In genomic region chr7:126648486-126648885, GRCm38 (mm10) we compare ENCODE assay signal across 8 mouse cellular contexts. TPM values are rescaled to one million over a fixed set of nuclear protein-coding genes. Genes with fewer than 3 reads are reported as not detected.
A peak's percentile ranks its signal among the peaks of the same experiment; 100 is the strongest.
DNase-seq lines count a peak whose midpoint lies in the region; ATAC-seq and TF ChIP-seq lines count a peak whose summit lies in the region.

No protein-coding gene starts in this region.

- peak overlapping the region; percentile 87 for H3K4me2 ChIP-seq in heart, embryonic 14.5 days (ENCODE audit: low read length)
- peak overlapping the region; percentile 55 for H3K4me2 ChIP-seq in CH12.LX (ENCODE audit: insufficient read depth, low read depth, poor library complexity, severe bottlenecking)
- H3K4me2 ChIP-seq in forebrain, embryonic 11.5 days (ENCODE audit: low read depth, low read length, severe bottlenecking): peak overlapping the region; percentile 62; the same call in 1 of the 2 replicates
- peak overlapping the region; percentile 98 for H3K4me2 ChIP-seq in liver, embryonic 14.5 days (ENCODE audit: low read depth)

- TF ChIP-seq POLR2A in CH12.LX (IDR thresholded peaks at IDR 0.05; ENCODE audit: low read depth, low read length): no peak

- H3K4me1 ChIP-seq in heart, embryonic 14.5 days (ENCODE audit: control insufficient read depth in 2 of 2, insufficient read depth in 2 of 2, low read length in 2 of 2): peaks cover 0 to 12% of the 10 kb centered on the region in 2 experiments; a peak in 2 of 4 replicates
- H3K4me1 ChIP-seq in CH12.LX (ENCODE audit: control insufficient read depth in 1 of 2, insufficient read depth in 2 of 2): peaks cover 13 to 70% of the 10 kb centered on the region in 2 experiments
- H3K4me1 ChIP-seq in forebrain, embryonic 11.5 days (replicated peaks; ENCODE audit: control insufficient read depth, insufficient read depth, low read length): peaks cover 3% of the 10 kb centered on the region; the same call in 1 of the 2 replicates
- peaks cover 20% of the 10 kb centered on the region in 2 experiments for H3K4me1 ChIP-seq in liver, embryonic 14.5 days (replicated peaks; ENCODE audit: control insufficient read depth in 2 of 2, insufficient read depth in 2 of 2, low read length in 1 of 2)

- H3K36me3 ChIP-seq in heart, embryonic 14.5 days (ENCODE audit: control insufficient read depth, insufficient read depth, low read length): no peaks in the 10 kb centered on the region
- H3K36me3 ChIP-seq in CH12.LX (replicated peaks in 1 of 2; ENCODE audit: control insufficient read depth in 1 of 2, insufficient read depth in 1 of 2, low read length in 1 of 2): peaks cover 0 to 10% of the 10 kb centered on the region in 2 experiments
- no peaks in the 10 kb centered on the region for H3K36me3 ChIP-seq in forebrain, embryonic 11.5 days (ENCODE audit: control insufficient read depth, insufficient read depth, low read length)
- no peaks in the 10 kb centered on the region for H3K36me3 ChIP-seq in liver, embryonic 14.5 days (replicated peaks; ENCODE audit: control insufficient read depth, insufficient read depth, low read depth)

- peak in 1 of 2 experiments; percentile 45; a peak in 2 of 4 replicates for TF ChIP-seq CTCF in CH12.LX (conservative IDR thresholded peaks at IDR 0.05 in 1 of 2, IDR thresholded peaks at IDR 0.05 in 1 of 2; ENCODE audit: low read depth in 2 of 2, low read length in 2 of 2)
- TF ChIP-seq CTCF in liver, embryonic 14.5 days (IDR thresholded peaks at IDR 0.05; ENCODE audit: low read depth): peak; percentile 58

- TF ChIP-seq EP300 in CH12.LX (IDR thresholded peaks at IDR 0.05; ENCODE audit: low read length): no peak
- TF ChIP-seq EP300 in liver, embryonic 14.5 days (IDR thresholded peaks at IDR 0.05; ENCODE audit: low read depth): no peak

- no peaks in the 10 kb centered on the region for H3K27me3 ChIP-seq in heart, embryonic 14.5 days (ENCODE audit: control insufficient read depth, insufficient read depth, low read length)
- H3K27me3 ChIP-seq in CH12.LX (replicated peaks): no peaks in the 10 kb centered on the region
- H3K27me3 ChIP-seq in forebrain, embryonic 11.5 days (ENCODE audit: control insufficient read depth, insufficient read depth, low read length): no peaks in the 10 kb centered on the region
- no peaks in the 10 kb centered on the region for H3K27me3 ChIP-seq in liver, embryonic 14.5 days (ENCODE audit: control insufficient read depth, insufficient read depth, low read length)

- intact Hi-C loops in heart, postnatal 14 days (cut with DNase I): loop anchor here (10.0 kb wide), 1 partner anchor 164 kb away; the partner anchor contains the start of gene Tufm

- peak; percentile 27 for TF ChIP-seq RAD21 in CH12.LX (IDR thresholded peaks at IDR 0.05; ENCODE audit: low read depth, low read length)

- in situ Hi-C loops in CH12.LX (cut with MboI; ENCODE audit: low pct_ligation_motif_present, low pct_unique_long_range_greater_than_20kb, low sequenced_read_pairs): loop anchor here (10.0 kb wide), 1 partner anchor 466 kb away; no protein-coding TSS in a partner anchor

- dilution Hi-C loops in CH12.LX (cut with MboI; ENCODE audit: extremely low pct_ligation_motif_present, extremely low pct_unique_long_range_greater_than_20kb, low sequenced_read_pairs): no loop called here

- ATAC-seq in heart, embryonic 14.5 days (ENCODE audit: insufficient number of reproducible peaks, insufficient read depth, low FRiP score, low read depth): no peak
- no peak for ATAC-seq in forebrain, embryonic 11.5 days (replicated peaks; ENCODE audit: low FRiP score)
- no peak for ATAC-seq in liver, embryonic 14.5 days (ENCODE audit: insufficient read depth)

- no peak overlapping the region for H3K27ac ChIP-seq in heart, embryonic 14.5 days (replicated peaks in 1 of 2; ENCODE audit: control insufficient read depth in 1 of 2, insufficient read depth in 1 of 2, low read depth in 2 of 2, low read length in 2 of 2)
- 0 out of 2 replicates have a peak overlapping the region, but pooled peaks have one; percentile 28 for H3K27ac ChIP-seq in CH12.LX (ENCODE audit: insufficient read depth, low read depth)
- no peak overlapping the region for H3K27ac ChIP-seq in forebrain, embryonic 11.5 days (ENCODE audit: low read depth, low read length)
- H3K27ac ChIP-seq in liver, embryonic 14.5 days: no peak overlapping the region

- DNase-seq in heart, postnatal 14 days: no peak
- DNase-seq in CH12.LX (ENCODE audit: extremely low read depth): peak; percentile 44
- no peak for DNase-seq in forebrain, embryonic 11.5 days (ENCODE audit: low spot score)
- DNase-seq in liver, embryonic 14.5 days (ENCODE audit: low read depth in 3 of 3, low spot score in 3 of 3): peak in 2 of 3 experiments; percentile 13 to 23
- no peak for DNase-seq in adrenal gland, adult 18-20 months (ENCODE audit: low spot score in 2 of 2)
- no peak for DNase-seq in layer of hippocampus, adult 8-10 months (ENCODE audit: low spot score in 2 of 2)
- DNase-seq in Muller cell, postnatal 12 days (ENCODE audit: inconsistent ontology term): no peak

- H3K9ac ChIP-seq in heart, embryonic 14.5 days (ENCODE audit: low read length): no peak overlapping the region
- no peak overlapping the region; the same call in 1 of the 2 replicates for H3K9ac ChIP-seq in CH12.LX (ENCODE audit: insufficient read depth, low read depth)
- H3K9ac ChIP-seq in forebrain, embryonic 11.5 days (ENCODE audit: low read length): no peak overlapping the region
- H3K9ac ChIP-seq in liver, embryonic 14.5 days (replicated peaks): no peak overlapping the region

- WGBS in heart, embryonic 14.5 days: 78% methylated on average over 4 of the region's 4 CpGs
- 86% methylated on average over 4 of the region's 4 CpGs for WGBS in forebrain, embryonic 11.5 days
- 60% methylated on average over 4 of the region's 4 CpGs for WGBS in liver, embryonic 14.5 days (ENCODE audit: insufficient replicate concordance)

- H3K9me3 ChIP-seq in heart, embryonic 14.5 days (ENCODE audit: control insufficient read depth, low read length): no peaks in the 10 kb centered on the region
- no peaks in the 10 kb centered on the region for H3K9me3 ChIP-seq in CH12.LX (replicated peaks; ENCODE audit: low read length)
- no peaks in the 10 kb centered on the region for H3K9me3 ChIP-seq in forebrain, embryonic 11.5 days (ENCODE audit: control insufficient read depth, low read length)
- H3K9me3 ChIP-seq in liver, embryonic 14.5 days (ENCODE audit: control insufficient read depth, low read length): no peaks in the 10 kb centered on the region

- H3K4me3 ChIP-seq in heart, embryonic 14.5 days (ENCODE audit: control insufficient read depth in 1 of 2, insufficient read depth in 1 of 2, low read depth in 1 of 2, low read length in 2 of 2): peak overlapping the region in 1 of 2 experiments; percentile 54; a peak in 1 of 4 replicates
- peak overlapping the region in 2 of 3 experiments; percentile 50 to 70 for H3K4me3 ChIP-seq in CH12.LX (replicated peaks in 1 of 3; ENCODE audit: low read depth in 2 of 3, low read length in 2 of 3, poor library complexity in 1 of 3)
- peak overlapping the region; percentile 54; the same call in 1 of the 2 replicates for H3K4me3 ChIP-seq in forebrain, embryonic 11.5 days (ENCODE audit: low read depth, low read length)
- H3K4me3 ChIP-seq in liver, embryonic 14.5 days (ENCODE audit: insufficient read depth in 1 of 2, low read depth in 2 of 2, low read length in 2 of 2): peak overlapping the region in 1 of 2 experiments; percentile 84; a peak in 2 of 4 replicates

- peaks cover 3% of the 10 kb centered on the region for H3K79me2 ChIP-seq in CH12.LX (replicated peaks; ENCODE audit: control insufficient read depth, extremely low read depth, insufficient read depth, poor library complexity, severe bottlenecking)

RNA-seq across cellular contexts. Expression of gene Sgf29, which starts 0.6 kb away (rescaled TPM):
- polyA plus RNA-seq in heart, embryonic 14.5 days (2014; fragmentation: Nextera tagmentation; extraction: Ambion mirVana): 22.4 and 30.2 TPM in 2 replicates
- 10 to 100 TPM; 24.6 to 28.6 TPM for total RNA-seq in heart, postnatal 14 days (2021)
- total RNA-seq in CH12.LX (2012; rRNA removed) (45.9 and 55.6 TPM in 2 replicates), CH12.LX (2014; rRNA removed) (20.5 and 31.7 TPM in 2 replicates)
- 70.0 and 71.7 TPM in 2 replicates for polyA plus RNA-seq in CH12.LX (2012; ENCODE audit: insufficient read length, low read depth)
- polyA plus RNA-seq in forebrain, embryonic 11.5 days (2014; fragmentation: Nextera tagmentation; extraction: Ambion mirVana): 53.6 and 72.3 TPM in 2 replicates
- 19.5 and 24.7 TPM in 2 replicates for polyA plus RNA-seq in liver, embryonic 14.5 days (2012; rRNA removed)
- 23.6 and 34.4 TPM in 2 replicates for polyA plus RNA-seq in liver, embryonic 14.5 days (2014; fragmentation: Nextera tagmentation; extraction: Ambion mirVana)
- 10 to 100 TPM; 39.6 to 50.1 TPM for total RNA-seq in adrenal gland, adult 18-20 months (2021)
- total RNA-seq in layer of hippocampus, adult 8-10 months (2022): 10 to 100 TPM; 21.7 to 34.8 (median 33.7) TPM

RNA-seq across cellular contexts. Expression of gene Nupr1, which starts 17.8 kb away (rescaled TPM):
- polyA plus RNA-seq in heart, embryonic 14.5 days (2014; fragmentation: Nextera tagmentation; extraction: Ambion mirVana): 7.4 and 10.9 TPM in 2 replicates
- 1 to 10 TPM; 8.7 to 9.2 TPM for total RNA-seq in heart, postnatal 14 days (2021)
- total RNA-seq in CH12.LX (2012; rRNA removed): 4.9 and 13.9 TPM in 2 replicates
- 5.5 and 6.4 TPM in 2 replicates for total RNA-seq in CH12.LX (2014; rRNA removed)
- polyA plus RNA-seq in CH12.LX (2012; ENCODE audit: insufficient read length, low read depth): 12.5 and 13.5 TPM in 2 replicates
- 1.6 and 3.2 TPM in 2 replicates for polyA plus RNA-seq in forebrain, embryonic 11.5 days (2014; fragmentation: Nextera tagmentation; extraction: Ambion mirVana)
- 1.9 and 2.6 TPM in 2 replicates for polyA plus RNA-seq in liver, embryonic 14.5 days (2012; rRNA removed)
- polyA plus RNA-seq in liver, embryonic 14.5 days (2014; fragmentation: Nextera tagmentation; extraction: Ambion mirVana): 1.3 and 3.2 TPM in 2 replicates
- total RNA-seq in adrenal gland, adult 18-20 months (2021): 10 to 100 TPM; 13.6 to 26.7 TPM
- total RNA-seq in layer of hippocampus, adult 8-10 months (2022): 10 to 100 TPM; 10.4 to 15.3 (median 13.2) TPM

RNA-seq across cellular contexts. Expression of gene Sult1a1, which starts 27.7 kb away (rescaled TPM):
- polyA plus RNA-seq in heart, embryonic 14.5 days (2014; fragmentation: Nextera tagmentation; extraction: Ambion mirVana): 12.3 and 13.5 TPM in 2 replicates
- total RNA-seq in heart, postnatal 14 days (2021): 10 to 100 TPM; 38.6 to 43.2 TPM
- total RNA-seq in CH12.LX (2012; rRNA removed) (0.17 and 0.34 TPM in 2 replicates), CH12.LX (2014; rRNA removed) (0.80 and 0.87 TPM in 2 replicates)
- polyA plus RNA-seq in CH12.LX (2012; ENCODE audit: insufficient read length, low read depth): 0.87 and 1.4 TPM in 2 replicates
- polyA plus RNA-seq in forebrain, embryonic 11.5 days (2014; fragmentation: Nextera tagmentation; extraction: Ambion mirVana): 0.21 and 0.52 TPM in 2 replicates
- polyA plus RNA-seq in liver, embryonic 14.5 days (2012; rRNA removed): 4.5 and 6.4 TPM in 2 replicates
- 13.1 and 15.2 TPM in 2 replicates for polyA plus RNA-seq in liver, embryonic 14.5 days (2014; fragmentation: Nextera tagmentation; extraction: Ambion mirVana)
- total RNA-seq in adrenal gland, adult 18-20 months (2021): 10 to 100 TPM; 48.0 to 52.5 TPM
- total RNA-seq in layer of hippocampus, adult 8-10 months (2022): 10 to 100 TPM in 1 of 4 experiments, 1 to 10 TPM in 3; 6.6 to 13.0 (median 8.6) TPM

RNA-seq across cellular contexts. Expression of gene Bola2, which starts 46.7 kb away (rescaled TPM):
- 91.7 and 102 TPM in 2 replicates for polyA plus RNA-seq in heart, embryonic 14.5 days (2014; fragmentation: Nextera tagmentation; extraction: Ambion mirVana)
- total RNA-seq in heart, postnatal 14 days (2021): 10 to 100 TPM; 49.2 to 51.2 TPM
- total RNA-seq in CH12.LX (2012; rRNA removed) (136 and 155 TPM in 2 replicates), CH12.LX (2014; rRNA removed) (60.4 and 72.8 TPM in 2 replicates)
- polyA plus RNA-seq in CH12.LX (2012; ENCODE audit: insufficient read length, low read depth): 341 and 353 TPM in 2 replicates
- polyA plus RNA-seq in forebrain, embryonic 11.5 days (2014; fragmentation: Nextera tagmentation; extraction: Ambion mirVana): 162 and 167 TPM in 2 replicates
- polyA plus RNA-seq in liver, embryonic 14.5 days (2012; rRNA removed): 35.8 and 69.8 TPM in 2 replicates
- 97.2 and 111 TPM in 2 replicates for polyA plus RNA-seq in liver, embryonic 14.5 days (2014; fragmentation: Nextera tagmentation; extraction: Ambion mirVana)
- total RNA-seq in adrenal gland, adult 18-20 months (2021): 100 to 1,000 TPM in 1 of 2 experiments, 10 to 100 TPM in 1; 98.7 to 105 TPM
- 100 to 1,000 TPM in 1 of 4 experiments, 10 to 100 TPM in 3; 73.9 to 105 (median 92.5) TPM for total RNA-seq in layer of hippocampus, adult 8-10 months (2022)

RNA-seq across cellular contexts. Expression of gene Slx1b, which starts 47.1 kb away (rescaled TPM):
- 4.6 and 5.5 TPM in 2 replicates for polyA plus RNA-seq in heart, embryonic 14.5 days (2014; fragmentation: Nextera tagmentation; extraction: Ambion mirVana)
- 1 to 10 TPM; 5.7 to 7.7 TPM for total RNA-seq in heart, postnatal 14 days (2021)
- total RNA-seq in CH12.LX (2012; rRNA removed) (5.0 and 5.6 TPM in 2 replicates), CH12.LX (2014; rRNA removed) (4.4 and 4.7 TPM in 2 replicates)
- 5.6 and 8.3 TPM in 2 replicates for polyA plus RNA-seq in CH12.LX (2012; ENCODE audit: insufficient read length, low read depth)
- polyA plus RNA-seq in forebrain, embryonic 11.5 days (2014; fragmentation: Nextera tagmentation; extraction: Ambion mirVana): 11.2 and 13.1 TPM in 2 replicates
- 5.7 and 6.3 TPM in 2 replicates for polyA plus RNA-seq in liver, embryonic 14.5 days (2012; rRNA removed)
- polyA plus RNA-seq in liver, embryonic 14.5 days (2014; fragmentation: Nextera tagmentation; extraction: Ambion mirVana): 1.8 and 2.0 TPM in 2 replicates
- 10 to 100 TPM in 1 of 2 experiments, 1 to 10 TPM in 1; 9.9 to 11.1 TPM for total RNA-seq in adrenal gland, adult 18-20 months (2021)
- total RNA-seq in layer of hippocampus, adult 8-10 months (2022): 10 to 100 TPM; 19.7 to 21.0 (median 20.1) TPM

Comparison
In these comparisons a context has a peak if more than half of its experiments do, and no peak if none do; other contexts are left out.
1. DNase-seq: peak in CH12.LX (single experiment) and liver, embryonic 14.5 days (2 of 3); none in heart, postnatal 14 days (0 of 2), forebrain, embryonic 11.5 days (single experiment), adrenal gland, adult 18-20 months (0 of 2), layer of hippocampus, adult 8-10 months (0 of 2) and Muller cell, postnatal 12 days (single experiment).
2. RNA of gene Sult1a1, which starts 27.7 kb away (total RNA-seq): 48.0 to 52.5 TPM in adrenal gland, adult 18-20 months, 38.6 to 43.2 TPM in heart, postnatal 14 days and 6.6 to 13.0 TPM in layer of hippocampus, adult 8-10 months; 0.17 to 0.87 TPM in CH12.LX; every median in the first group is over 4 times any median in the second.
3. Peak in every context shown above with its lines, with median percentiles within 50 percentile points of each other: H3K4me2 ChIP-seq.